Mouse (Mus musculus): Measurements from ENCODE around the gene Atp5j. TPM values are rescaled to one million over a fixed set of nuclear protein-coding genes. Genes with fewer than 3 reads are reported as not detected.

The Atp5j gene
- polyA plus RNA-seq, 1 experiment from 2014 or later = 1,131 TPM

DNA sequence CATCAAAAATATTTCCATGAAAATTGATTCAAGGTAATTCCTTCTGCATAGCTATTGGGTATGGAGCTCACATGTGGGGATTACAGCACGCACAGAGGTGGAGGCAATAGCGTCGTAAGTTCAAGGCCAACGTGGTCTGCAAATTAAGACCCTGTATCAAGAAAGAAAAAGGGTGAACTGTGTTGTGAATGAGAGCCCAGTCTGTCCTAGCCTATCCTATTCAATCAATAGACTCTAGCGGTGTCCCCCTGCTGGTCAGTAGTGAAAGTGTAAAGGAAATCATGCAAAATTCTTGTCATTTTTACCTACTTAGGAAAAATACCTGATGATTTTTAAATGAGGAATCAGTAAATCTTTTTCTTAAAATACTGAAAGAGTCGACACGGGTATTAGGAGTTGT is 18.0 kb downstream of the Atp5j start:
- H3K4me1 ChIP-seq (ENCODE audit: control insufficient read depth, insufficient read depth, low read length) = no peaks in the 10 kb centered on the region
- ATAC-seq = peak; percentile 31; the same call in 1 of the 2 replicates
- 40% methylated on average over 7 of the region's 7 CpGs for WGBS
- H3K36me3 ChIP-seq (ENCODE audit: control insufficient read depth, insufficient read depth, low read length) = no peaks in the 10 kb centered on the region
- no peak overlapping the region for H3K4me3 ChIP-seq (ENCODE audit: low read length)
- H3K27me3 ChIP-seq (replicated peaks; ENCODE audit: control insufficient read depth, insufficient read depth, low read length) = no peaks in the 10 kb centered on the region
- no peak overlapping the region for H3K27ac ChIP-seq (ENCODE audit: low read length)
- no peak overlapping the region for H3K9ac ChIP-seq (ENCODE audit: low read depth, low read length)
- H3K4me2 ChIP-seq (ENCODE audit: low read depth, low read length) = no peak overlapping the region
- no peaks in the 10 kb centered on the region for H3K9me3 ChIP-seq (ENCODE audit: control insufficient read depth, low read length)

DNA sequence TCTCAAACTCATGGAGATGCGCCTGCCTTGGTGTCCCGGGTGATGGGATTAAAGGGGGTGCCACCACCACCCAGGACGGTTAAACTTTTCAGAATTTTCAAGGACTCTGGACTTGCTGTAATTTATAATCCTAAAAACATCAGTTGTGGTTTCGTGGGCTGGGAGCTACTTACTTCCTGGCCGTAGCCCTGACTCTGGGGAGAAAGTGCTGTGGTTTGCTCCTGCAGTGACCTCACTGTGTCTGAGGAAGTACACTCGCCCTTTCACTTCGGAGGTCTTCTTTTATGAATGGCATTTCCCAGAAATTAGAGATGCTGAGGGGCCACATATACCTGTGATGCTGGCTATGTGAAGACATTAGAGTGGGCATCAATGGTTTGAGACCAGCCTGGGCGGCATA is 20.9 kb downstream of the Atp5j start:
- no peak overlapping the region for H3K4me3 ChIP-seq (ENCODE audit: low read length)
- no peaks in the 10 kb centered on the region for H3K36me3 ChIP-seq (ENCODE audit: control insufficient read depth, insufficient read depth, low read length)
- no peaks in the 10 kb centered on the region for H3K4me1 ChIP-seq (ENCODE audit: control insufficient read depth, insufficient read depth, low read length)
- WGBS = 78% methylated on average over 8 of the region's 8 CpGs
- no peaks in the 10 kb centered on the region for H3K27me3 ChIP-seq (replicated peaks; ENCODE audit: control insufficient read depth, insufficient read depth, low read length)
- no peaks in the 10 kb centered on the region for H3K9me3 ChIP-seq (ENCODE audit: control insufficient read depth, low read length)
- H3K4me2 ChIP-seq (ENCODE audit: low read depth, low read length) = no peak overlapping the region
- no peak overlapping the region for H3K9ac ChIP-seq (ENCODE audit: low read depth, low read length)
- H3K27ac ChIP-seq (ENCODE audit: low read length) = no peak overlapping the region
- ATAC-seq = no peak

DNA sequence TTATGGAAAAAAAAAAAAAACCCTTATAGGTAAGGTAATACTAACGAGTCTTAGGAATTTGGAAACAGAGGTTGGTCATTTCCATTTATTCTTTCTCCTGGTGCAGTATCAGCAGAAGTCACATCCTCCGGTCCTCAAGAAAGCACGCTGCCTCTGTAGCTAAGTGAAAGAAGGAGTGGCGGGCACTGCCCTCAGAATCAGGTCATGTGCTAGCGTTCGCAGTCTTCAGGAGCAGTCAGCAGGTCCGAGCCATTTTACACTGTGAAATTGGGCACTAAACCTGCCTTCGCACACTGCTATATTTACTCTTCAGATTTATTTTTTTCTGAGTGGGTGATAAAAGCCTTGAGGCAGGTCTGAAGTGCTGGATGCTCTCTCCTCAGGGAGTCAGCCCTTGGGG is 21.6 kb downstream of the Atp5j start:
- Histone ChIP-seq H3K27me3 (replicated peaks; ENCODE audit: control insufficient read depth, insufficient read depth, low read length) (no peaks in the 10 kb centered on the region), H3K9ac (ENCODE audit: low read depth, low read length) (no peak overlapping the region), H3K4me1 (ENCODE audit: control insufficient read depth, insufficient read depth, low read length) (no peaks in the 10 kb centered on the region), H3K27ac (ENCODE audit: low read length) (no peak overlapping the region), H3K4me2 (ENCODE audit: low read depth, low read length) (no peak overlapping the region), H3K9me3 (ENCODE audit: control insufficient read depth, low read length) (no peaks in the 10 kb centered on the region), H3K36me3 (ENCODE audit: control insufficient read depth, insufficient read depth, low read length) (no peaks in the 10 kb centered on the region), H3K4me3 (ENCODE audit: low read length) (no peak overlapping the region)
- no peak for ATAC-seq
- 70% methylated on average over 8 of the region's 8 CpGs for WGBS

DNA sequence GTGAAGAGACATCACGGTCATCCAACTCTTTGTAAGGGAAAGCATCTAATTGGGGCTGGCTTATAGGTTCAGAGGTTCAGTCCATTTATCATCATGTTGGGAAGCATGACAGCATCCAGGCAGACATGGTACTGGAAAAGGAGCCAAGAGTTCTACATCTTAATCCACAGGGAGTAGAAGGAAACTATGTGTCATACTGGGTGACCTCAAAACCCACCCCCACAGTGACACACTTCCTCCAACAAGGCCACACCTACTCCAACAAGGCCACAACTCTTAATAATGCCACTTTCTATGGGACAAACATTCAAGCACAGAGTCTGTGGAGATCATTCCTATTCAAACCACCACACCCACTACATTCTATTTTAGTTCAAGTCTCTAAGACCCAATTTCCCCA is 25.2 kb downstream of the Atp5j start:
- Histone ChIP-seq H3K4me1 (ENCODE audit: control insufficient read depth, insufficient read depth, low read length) (no peaks in the 10 kb centered on the region), H3K27ac (ENCODE audit: low read length) (no peak overlapping the region), H3K36me3 (ENCODE audit: control insufficient read depth, insufficient read depth, low read length) (no peaks in the 10 kb centered on the region), H3K4me2 (ENCODE audit: low read depth, low read length) (no peak overlapping the region), H3K27me3 (replicated peaks; ENCODE audit: control insufficient read depth, insufficient read depth, low read length) (no peaks in the 10 kb centered on the region), H3K4me3 (ENCODE audit: low read length) (no peak overlapping the region), H3K9me3 (ENCODE audit: control insufficient read depth, low read length) (no peaks in the 10 kb centered on the region), H3K9ac (ENCODE audit: low read depth, low read length) (no peak overlapping the region)
- no peak for ATAC-seq
- 83% methylated on average over 1 of the region's 1 CpGs for WGBS

DNA sequence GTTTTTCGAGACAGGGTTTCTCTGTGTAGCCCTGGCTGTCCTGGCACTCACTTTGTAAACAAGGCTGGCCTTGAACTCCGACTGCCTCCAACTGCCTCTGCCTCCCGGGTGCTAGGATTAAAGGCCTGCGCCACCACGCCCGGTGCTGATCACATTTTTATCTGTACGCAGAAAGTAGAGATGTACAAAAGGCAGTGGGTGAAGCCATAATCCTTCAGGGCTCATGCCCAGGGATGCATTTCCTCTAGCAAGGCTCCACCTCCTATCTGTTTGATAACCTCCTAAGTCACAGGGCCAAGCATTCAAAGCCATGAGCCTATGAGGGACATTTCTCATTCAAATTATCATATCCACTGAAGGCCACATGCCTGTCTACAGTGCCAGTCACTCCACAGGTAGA is 27.6 kb downstream of the Atp5j start:
- ATAC-seq = no peak
- H3K27ac ChIP-seq (ENCODE audit: low read length) = no peak overlapping the region
- 88% methylated on average over 7 of the region's 7 CpGs for WGBS

DNA sequence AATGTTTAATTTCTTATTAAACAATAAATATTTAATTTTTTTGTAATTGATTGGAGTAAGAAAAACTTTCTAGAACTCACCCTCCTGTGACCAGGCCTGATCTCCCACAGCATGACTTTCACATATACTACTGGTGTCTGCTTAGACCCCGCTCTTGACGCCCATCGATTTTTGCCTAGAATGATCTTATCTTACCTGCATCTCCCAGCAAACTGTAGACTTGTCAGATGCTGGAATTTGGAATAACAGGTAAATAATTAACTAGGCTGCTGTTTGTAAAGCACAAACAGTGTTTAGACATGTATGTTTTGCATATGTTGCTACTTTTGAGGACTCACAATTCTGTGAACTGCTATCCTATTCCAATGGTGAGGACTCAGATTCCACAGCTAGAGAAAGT is 29.2 kb downstream of the Atp5j start:
- H3K4me2 ChIP-seq (ENCODE audit: low read depth, low read length) = no peak overlapping the region
- H3K4me3 ChIP-seq (ENCODE audit: low read length) = no peak overlapping the region
- no peaks in the 10 kb centered on the region for H3K9me3 ChIP-seq (ENCODE audit: control insufficient read depth, low read length)
- H3K36me3 ChIP-seq (ENCODE audit: control insufficient read depth, insufficient read depth, low read length) = no peaks in the 10 kb centered on the region
- no peak overlapping the region for H3K9ac ChIP-seq (ENCODE audit: low read depth, low read length)
- H3K4me1 ChIP-seq (ENCODE audit: control insufficient read depth, insufficient read depth, low read length) = no peaks in the 10 kb centered on the region
- no peaks in the 10 kb centered on the region for H3K27me3 ChIP-seq (replicated peaks; ENCODE audit: control insufficient read depth, insufficient read depth, low read length)
- no peak for ATAC-seq
- 86% methylated on average over 3 of the region's 3 CpGs for WGBS
- no peak overlapping the region for H3K27ac ChIP-seq (ENCODE audit: low read length)

More for the DNA sequence above, 27.6 kb downstream of the Atp5j start:
- H3K4me1 ChIP-seq (ENCODE audit: control insufficient read depth, insufficient read depth, low read length) = no peaks in the 10 kb centered on the region
- H3K4me3 ChIP-seq (ENCODE audit: low read length) = no peak overlapping the region
- H3K9me3 ChIP-seq (ENCODE audit: control insufficient read depth, low read length) = no peaks in the 10 kb centered on the region
- no peak overlapping the region for H3K9ac ChIP-seq (ENCODE audit: low read depth, low read length)
- H3K4me2 ChIP-seq (ENCODE audit: low read depth, low read length) = no peak overlapping the region
- no peaks in the 10 kb centered on the region for H3K36me3 ChIP-seq (ENCODE audit: control insufficient read depth, insufficient read depth, low read length)
- no peaks in the 10 kb centered on the region for H3K27me3 ChIP-seq (replicated peaks; ENCODE audit: control insufficient read depth, insufficient read depth, low read length)

DNA sequence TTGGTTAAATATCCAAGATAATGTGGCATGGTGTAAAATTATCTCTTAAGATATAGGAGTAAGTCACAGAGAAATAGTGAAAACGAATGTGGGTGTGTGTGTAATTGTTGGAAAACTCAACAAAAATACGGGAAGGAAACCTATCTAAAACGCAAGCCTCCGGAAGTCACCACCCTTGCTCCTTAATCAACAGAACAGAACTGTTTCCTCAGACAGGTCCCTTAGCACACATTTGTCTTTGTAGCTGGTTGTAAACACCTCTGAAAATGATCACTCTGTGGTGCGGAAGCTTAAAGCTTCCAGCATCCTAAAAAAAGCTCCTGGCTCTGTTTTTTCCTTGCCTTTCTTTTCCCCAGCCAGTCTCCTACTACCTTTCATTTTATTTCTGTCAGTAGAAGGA is 30.6 kb downstream of the Atp5j start:
- Histone ChIP-seq H3K4me2 (ENCODE audit: low read depth, low read length) (no peak overlapping the region), H3K27ac (ENCODE audit: low read length) (no peak overlapping the region), H3K36me3 (ENCODE audit: control insufficient read depth, insufficient read depth, low read length) (no peaks in the 10 kb centered on the region), H3K4me3 (ENCODE audit: low read length) (no peak overlapping the region), H3K9me3 (ENCODE audit: control insufficient read depth, low read length) (no peaks in the 10 kb centered on the region), H3K9ac (ENCODE audit: low read depth, low read length) (no peak overlapping the region), H3K27me3 (replicated peaks; ENCODE audit: control insufficient read depth, insufficient read depth, low read length) (no peaks in the 10 kb centered on the region), H3K4me1 (ENCODE audit: control insufficient read depth, insufficient read depth, low read length) (no peaks in the 10 kb centered on the region)
- no peak for ATAC-seq
- 75% methylated on average over 5 of the region's 5 CpGs for WGBS

DNA sequence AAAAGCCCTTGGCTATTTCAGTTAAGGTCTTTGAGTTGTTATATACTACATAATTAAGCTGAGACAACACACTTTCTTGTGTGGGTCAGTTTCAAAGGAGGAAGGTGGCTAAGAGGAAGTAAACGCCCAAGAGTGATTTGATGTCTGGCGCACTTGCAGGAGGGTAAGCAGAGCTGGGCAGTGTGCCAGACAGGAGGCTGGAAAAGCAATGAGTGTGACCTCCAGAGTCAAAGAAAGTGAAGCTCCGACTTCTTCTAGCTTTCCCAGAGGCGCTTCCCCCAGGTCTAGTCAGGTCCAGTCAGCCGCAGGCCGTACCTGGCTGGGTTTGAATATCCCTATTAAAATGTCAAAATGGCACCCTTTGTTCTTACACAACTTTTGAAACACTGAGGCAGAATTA is 33.2 kb downstream of the Atp5j start:
- Histone ChIP-seq H3K4me2 (ENCODE audit: low read depth, low read length) (no peak overlapping the region), H3K4me3 (ENCODE audit: low read length) (no peak overlapping the region), H3K4me1 (ENCODE audit: control insufficient read depth, insufficient read depth, low read length) (no peaks in the 10 kb centered on the region), H3K27me3 (replicated peaks; ENCODE audit: control insufficient read depth, insufficient read depth, low read length) (no peaks in the 10 kb centered on the region), H3K9ac (ENCODE audit: low read depth, low read length) (no peak overlapping the region), H3K36me3 (ENCODE audit: control insufficient read depth, insufficient read depth, low read length) (no peaks in the 10 kb centered on the region), H3K9me3 (ENCODE audit: control insufficient read depth, low read length) (no peaks in the 10 kb centered on the region), H3K27ac (ENCODE audit: low read length) (no peak overlapping the region)
- WGBS = 56% methylated on average over 6 of the region's 6 CpGs
- ATAC-seq = no peak

DNA sequence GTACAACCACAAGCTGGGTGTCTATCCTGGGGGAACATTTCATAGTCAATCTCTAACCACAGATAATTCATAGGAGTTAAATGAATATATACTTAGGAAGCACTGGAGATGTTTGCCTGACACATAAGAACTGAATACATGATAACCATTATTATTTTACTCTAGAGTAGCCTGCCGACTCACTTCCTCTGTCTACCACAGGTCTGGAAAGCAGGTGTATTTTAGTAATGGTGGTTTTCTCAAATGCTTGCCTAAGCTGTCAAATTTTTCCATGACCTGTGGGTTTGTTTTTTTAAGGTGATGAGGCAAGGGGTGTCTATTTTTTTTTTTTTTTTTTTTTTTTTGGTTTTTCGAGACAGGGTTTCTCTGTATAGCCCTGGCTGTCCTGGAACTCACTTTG is 35.4 kb downstream of the Atp5j start:
- 84% methylated on average over 1 of the region's 2 CpGs for WGBS
- Histone ChIP-seq H3K9ac (ENCODE audit: low read depth, low read length) (no peak overlapping the region), H3K27me3 (replicated peaks; ENCODE audit: control insufficient read depth, insufficient read depth, low read length) (no peaks in the 10 kb centered on the region), H3K27ac (ENCODE audit: low read length) (no peak overlapping the region), H3K9me3 (ENCODE audit: control insufficient read depth, low read length) (no peaks in the 10 kb centered on the region), H3K36me3 (ENCODE audit: control insufficient read depth, insufficient read depth, low read length) (no peaks in the 10 kb centered on the region), H3K4me2 (ENCODE audit: low read depth, low read length) (no peak overlapping the region), H3K4me3 (ENCODE audit: low read length) (no peak overlapping the region), H3K4me1 (ENCODE audit: control insufficient read depth, insufficient read depth, low read length) (no peaks in the 10 kb centered on the region)
- no peak for ATAC-seq

DNA sequence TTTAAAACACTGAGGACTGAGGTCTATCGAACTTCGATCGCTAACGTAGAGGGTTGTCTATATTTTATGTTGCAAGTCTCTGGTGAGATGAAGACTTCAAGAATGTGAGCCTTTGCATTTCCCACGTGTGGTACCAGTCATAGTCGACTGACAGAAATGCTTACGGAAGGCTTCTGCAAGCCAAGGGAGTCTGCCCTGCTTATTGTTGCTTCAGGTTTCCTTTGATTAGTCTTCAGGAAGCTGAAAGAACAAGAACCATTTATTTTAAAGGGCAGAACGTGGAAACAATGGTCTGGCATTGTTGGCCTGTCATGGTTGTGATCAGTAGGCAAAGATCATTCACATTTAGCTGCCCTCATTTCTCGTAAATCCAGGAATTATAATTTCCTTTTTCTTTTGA is 38.7 kb downstream of the Atp5j start:
- no peaks in the 10 kb centered on the region for H3K4me1 ChIP-seq (ENCODE audit: control insufficient read depth, insufficient read depth, low read length)
- H3K36me3 ChIP-seq (ENCODE audit: control insufficient read depth, insufficient read depth, low read length) = no peaks in the 10 kb centered on the region
- no peak overlapping the region for H3K9ac ChIP-seq (ENCODE audit: low read depth, low read length)
- no peaks in the 10 kb centered on the region for H3K27me3 ChIP-seq (replicated peaks; ENCODE audit: control insufficient read depth, insufficient read depth, low read length)
- no peak overlapping the region for H3K27ac ChIP-seq (ENCODE audit: low read length)
- H3K4me2 ChIP-seq (ENCODE audit: low read depth, low read length) = no peak overlapping the region
- no peak overlapping the region for H3K4me3 ChIP-seq (ENCODE audit: low read length)
- no peak for ATAC-seq
- no peaks in the 10 kb centered on the region for H3K9me3 ChIP-seq (ENCODE audit: control insufficient read depth, low read length)
- WGBS = 78% methylated on average over 9 of the region's 9 CpGs

Measured in intestine, embryonic 16.5 days (tissue).